Mouse (Mus musculus) heart, adult 10 weeks (tissue): ENCODE results near the gene Sdr39u1. TPM values are rescaled to one million over a fixed set of nuclear protein-coding genes. Genes with fewer than 3 reads are reported as not detected.

Experiments used
- polyA plus RNA-seq: library from polyadenylated mRNA; stranded (reverse); fragments of 350-450 nt; fragmentation: Illumina TruSeq; extraction: RNeasy Lipid Tissue Mini Kit (QIAGEN cat#74804); gene quantifications from one replicate; pipeline ENCODE4 v1.2.3, GENCODE M21; 2014; ENCODE audit warnings: low read depth, low replicate concordance

Sdr39u1 gene
- polyA plus RNA-seq, result 150 TPM

GRCm38 (mm10) chr14:55899701-55900413 is at the start of gene Sdr39u1:
Sdr39u1 (minus strand) TSS chr14:55900293.

GRCm38 (mm10) chr14:55944575-55944974 is 44.5 kb upstream of the Sdr39u1 start, which contains the start of gene Cma1:
Cma1 (minus strand) TSS chr14:55944675.

GRCm38 (mm10) chr14:55884713-55885113 is 15.4 kb downstream of the Sdr39u1 start, which contains the start of gene Khnyn:
Khnyn (plus strand) TSS chr14:55884947.

GRCm38 (mm10) chr14:55884166-55884565 is 15.9 kb downstream of the Sdr39u1 start, which contains the start of gene Cbln3:
Cbln3 (minus strand) TSS chr14:55884392.

GRCm38 (mm10) chr14:55853621-55854285 is 46.3 kb downstream of the Sdr39u1 start, which contains the start of gene Nynrin:
Nynrin (plus strand) TSS chr14:55854010.

Other genes with a start within 250 kb of the Sdr39u1 start
- 61.1 TPM for gene Mdp1, start 239.8 kb downstream of the Sdr39u1 start, polyA plus RNA-seq
- 16.2 TPM for gene Gmpr2, start 228.4 kb downstream of the Sdr39u1 start, polyA plus RNA-seq
- gene Nedd8, start 228.2 kb downstream of the Sdr39u1 start, polyA plus RNA-seq, result 153 TPM
- 12.6 TPM for gene Tinf2, start 218.5 kb downstream of the Sdr39u1 start, polyA plus RNA-seq
- gene Tgm1, start 186.4 kb downstream of the Sdr39u1 start, polyA plus RNA-seq, result 0.21 TPM
- 15.7 TPM for gene Rabggta, start 178.0 kb downstream of the Sdr39u1 start, polyA plus RNA-seq
- 55.4 TPM for gene Dhrs1, start 154.6 kb downstream of the Sdr39u1 start, polyA plus RNA-seq
- gene Nop9, start 154.6 kb downstream of the Sdr39u1 start, polyA plus RNA-seq, result 10.6 TPM
- 6.6 TPM for gene Cideb, start 141.8 kb downstream of the Sdr39u1 start, polyA plus RNA-seq
- not detected for gene Ltb4r2, start 138.9 kb downstream of the Sdr39u1 start, polyA plus RNA-seq
- gene Ltb4r1, start 134.3 kb downstream of the Sdr39u1 start, polyA plus RNA-seq, result 0.45 TPM
- 21.5 TPM for gene Adcy4, start 116.2 kb downstream of the Sdr39u1 start, polyA plus RNA-seq
- gene Ripk3, start 111.4 kb downstream of the Sdr39u1 start, polyA plus RNA-seq, result 3.1 TPM
- gene Nfatc4, start 77.1 kb downstream of the Sdr39u1 start, polyA plus RNA-seq, result 5.2 TPM
- 3.8 TPM for gene Nynrin, start 46.3 kb downstream of the Sdr39u1 start, polyA plus RNA-seq
- not detected for gene Cbln3, start 15.9 kb downstream of the Sdr39u1 start, polyA plus RNA-seq
- 13.0 TPM for gene Khnyn, start 15.3 kb downstream of the Sdr39u1 start, polyA plus RNA-seq
- gene Cma1, start 44.4 kb upstream of the Sdr39u1 start, polyA plus RNA-seq, result 2.4 TPM
- gene Cma2, start 50.7 kb upstream of the Sdr39u1 start, polyA plus RNA-seq, result not detected
- not detected for gene Mcpt1, start 117.7 kb upstream of the Sdr39u1 start, polyA plus RNA-seq
- gene Mcpt9, start 130.2 kb upstream of the Sdr39u1 start, polyA plus RNA-seq, result not detected
- not detected for gene Mcpt2, start 141.7 kb upstream of the Sdr39u1 start, polyA plus RNA-seq
- gene Mcpt4, start 162.0 kb upstream of the Sdr39u1 start, polyA plus RNA-seq, result 3.5 TPM
- gene Mcpt8, start 185.0 kb upstream of the Sdr39u1 start, polyA plus RNA-seq, result not detected
- not detected for gene Ctsg, start 202.3 kb upstream of the Sdr39u1 start, polyA plus RNA-seq
- gene Gzme, start 220.3 kb upstream of the Sdr39u1 start, polyA plus RNA-seq, result not detected
- not detected for gene Gzmd, start 232.3 kb upstream of the Sdr39u1 start, polyA plus RNA-seq